Mouse (Mus musculus): ENCODE results near the gene Ppp1r3d. TPM values are rescaled to one million over a fixed set of nuclear protein-coding genes. Genes with fewer than 3 reads are reported as not detected.

The Ppp1r3d gene
- polyA plus RNA-seq, 1 experiment from 2014 or later, result 16.0 TPM

GRCm38 (mm10) chr2:178429426-178429825 is 15.2 kb upstream of the Ppp1r3d start:
- no peaks in the 10 kb centered on the region for H3K9me3 ChIP-seq
- H3K4me1 ChIP-seq, result peaks cover 6% of the 10 kb centered on the region
- H3K4me3 ChIP-seq, result no peak overlapping the region
- H3K27ac ChIP-seq (replicated peaks), result no peak overlapping the region
- ATAC-seq (ENCODE audit: extremely low read depth, insufficient number of reproducible peaks, low FRiP score, low TSS enrichment), result no peak
- peaks cover 4% of the 10 kb centered on the region for H3K36me3 ChIP-seq
- peaks cover 5% of the 10 kb centered on the region; the same call in 1 of the 2 replicates for H3K27me3 ChIP-seq (replicated peaks)
- H3K9ac ChIP-seq, result no peak overlapping the region
- no peak overlapping the region for H3K4me2 ChIP-seq
- WGBS, result 67% methylated on average over 6 of the region's 6 CpGs

GRCm38 (mm10) chr2:178428676-178429075 is 14.4 kb upstream of the Ppp1r3d start:
- no peak overlapping the region for H3K27ac ChIP-seq (replicated peaks)
- no peaks in the 10 kb centered on the region for H3K9me3 ChIP-seq
- peaks cover 5% of the 10 kb centered on the region for H3K36me3 ChIP-seq
- 64% methylated on average over 4 of the region's 4 CpGs for WGBS
- no peak overlapping the region for H3K9ac ChIP-seq
- peaks cover 6% of the 10 kb centered on the region for H3K4me1 ChIP-seq
- no peak overlapping the region for H3K4me3 ChIP-seq
- H3K27me3 ChIP-seq (replicated peaks), result peaks cover 5% of the 10 kb centered on the region; the same call in 1 of the 2 replicates
- no peak overlapping the region for H3K4me2 ChIP-seq
- no peak for ATAC-seq (ENCODE audit: extremely low read depth, insufficient number of reproducible peaks, low FRiP score, low TSS enrichment)

- H3K36me3 ChIP-seq, result peaks cover 7% of the 10 kb centered on the region
- H3K4me2 ChIP-seq, result no peak overlapping the region
- WGBS, result 60% methylated on average over 9 of the region's 9 CpGs
- H3K27ac ChIP-seq (replicated peaks), result no peak overlapping the region
- ATAC-seq (ENCODE audit: extremely low read depth, insufficient number of reproducible peaks, low FRiP score, low TSS enrichment), result no peak
- no peak overlapping the region for H3K4me3 ChIP-seq
- no peaks in the 10 kb centered on the region for H3K9me3 ChIP-seq
- H3K27me3 ChIP-seq (replicated peaks), result peaks cover 5% of the 10 kb centered on the region; the same call in 1 of the 2 replicates
- H3K9ac ChIP-seq, result no peak overlapping the region
- peaks cover 10% of the 10 kb centered on the region for H3K4me1 ChIP-seq
These were observed 13.9 kb upstream of the Ppp1r3d start for GRCm38 (mm10) chr2:178428183-178428582.

GRCm38 (mm10) chr2:178427181-178427580 is 12.9 kb upstream of the Ppp1r3d start:
- 75% methylated on average over 5 of the region's 5 CpGs for WGBS
- ATAC-seq (ENCODE audit: extremely low read depth, insufficient number of reproducible peaks, low FRiP score, low TSS enrichment), result no peak
- H3K9ac ChIP-seq, result no peak overlapping the region
- H3K4me2 ChIP-seq, result no peak overlapping the region
- H3K27me3 ChIP-seq (replicated peaks), result peaks cover 5% of the 10 kb centered on the region; the same call in 1 of the 2 replicates
- peaks cover 20% of the 10 kb centered on the region for H3K4me1 ChIP-seq
- no peaks in the 10 kb centered on the region for H3K9me3 ChIP-seq
- no peak overlapping the region for H3K4me3 ChIP-seq
- H3K36me3 ChIP-seq, result peaks cover 10% of the 10 kb centered on the region
- H3K27ac ChIP-seq (replicated peaks), result no peak overlapping the region

- Histone ChIP-seq H3K4me1 (peaks cover 23% of the 10 kb centered on the region), H3K27me3 (replicated peaks) (peaks cover 5% of the 10 kb centered on the region; the same call in 1 of the 2 replicates), H3K36me3 (peaks cover 10% of the 10 kb centered on the region), H3K9me3 (no peaks in the 10 kb centered on the region), H3K4me3 (no peak overlapping the region), H3K9ac (no peak overlapping the region), H3K27ac (replicated peaks) (no peak overlapping the region), H3K4me2 (no peak overlapping the region)
- ATAC-seq (ENCODE audit: extremely low read depth, insufficient number of reproducible peaks, low FRiP score, low TSS enrichment), result no peak
- WGBS, result 30% methylated on average over 4 of the region's 4 CpGs
These were observed 12.0 kb upstream of the Ppp1r3d start for GRCm38 (mm10) chr2:178426229-178426628.

- Histone ChIP-seq H3K36me3 (peaks cover 32% of the 10 kb centered on the region), H3K9me3 (peaks cover 2% of the 10 kb centered on the region), H3K4me1 (peaks cover 35% of the 10 kb centered on the region), H3K9ac (no peak overlapping the region), H3K4me3 (no peak overlapping the region), H3K27ac (replicated peaks) (peak overlapping the region; percentile 87; the same call in 1 of the 2 replicates), H3K27me3 (replicated peaks) (peaks cover 3% of the 10 kb centered on the region; the same call in 1 of the 2 replicates), H3K4me2 (no peak overlapping the region)
- ATAC-seq (ENCODE audit: extremely low read depth, insufficient number of reproducible peaks, low FRiP score, low TSS enrichment), result no peak
- WGBS, result 46% methylated on average over 5 of the region's 5 CpGs
These were observed 9.0 kb upstream of the Ppp1r3d start for GRCm38 (mm10) chr2:178423223-178423622.

GRCm38 (mm10) chr2:178422186-178422585 is 7.9 kb upstream of the Ppp1r3d start:
- ATAC-seq (ENCODE audit: extremely low read depth, insufficient number of reproducible peaks, low FRiP score, low TSS enrichment), result peak; percentile 39; the same call in 1 of the 2 replicates
- H3K27ac ChIP-seq (replicated peaks), result peak overlapping the region; percentile 87
- H3K9me3 ChIP-seq, result peaks cover 7% of the 10 kb centered on the region
- H3K36me3 ChIP-seq, result peaks cover 40% of the 10 kb centered on the region
- H3K9ac ChIP-seq, result peak overlapping the region; percentile 58; the same call in 1 of the 2 replicates
- peak overlapping the region; percentile 44 for H3K4me2 ChIP-seq
- no peaks in the 10 kb centered on the region for H3K27me3 ChIP-seq (replicated peaks)
- WGBS, result 16% methylated on average over 2 of the region's 3 CpGs
- H3K4me1 ChIP-seq, result peaks cover 39% of the 10 kb centered on the region
- no peak overlapping the region for H3K4me3 ChIP-seq

- H3K36me3 ChIP-seq, result peaks cover 40% of the 10 kb centered on the region
- 18% methylated on average over 6 of the region's 6 CpGs for WGBS
- H3K4me1 ChIP-seq, result peaks cover 45% of the 10 kb centered on the region
- H3K27me3 ChIP-seq (replicated peaks), result no peaks in the 10 kb centered on the region
- H3K9ac ChIP-seq, result peak overlapping the region; percentile 62; the same call in 1 of the 2 replicates
- no peak for ATAC-seq (ENCODE audit: extremely low read depth, insufficient number of reproducible peaks, low FRiP score, low TSS enrichment)
- peak overlapping the region; percentile 87 for H3K27ac ChIP-seq (replicated peaks)
- peaks cover 7% of the 10 kb centered on the region for H3K9me3 ChIP-seq
- H3K4me2 ChIP-seq, result peak overlapping the region; percentile 44
- H3K4me3 ChIP-seq, result no peak overlapping the region
These were observed 7.3 kb upstream of the Ppp1r3d start for GRCm38 (mm10) chr2:178421603-178422002.

- 51% methylated on average over 9 of the region's 9 CpGs for WGBS
- Histone ChIP-seq H3K9ac (no peak overlapping the region), H3K4me3 (no peak overlapping the region), H3K27me3 (replicated peaks) (no peaks in the 10 kb centered on the region), H3K4me2 (no peak overlapping the region), H3K9me3 (peaks cover 7% of the 10 kb centered on the region), H3K4me1 (peaks cover 55% of the 10 kb centered on the region), H3K27ac (replicated peaks) (peak overlapping the region; percentile 87; the same call in 1 of the 2 replicates), H3K36me3 (peaks cover 40% of the 10 kb centered on the region)
- ATAC-seq (ENCODE audit: extremely low read depth, insufficient number of reproducible peaks, low FRiP score, low TSS enrichment), result no peak
These were observed 6.3 kb upstream of the Ppp1r3d start for GRCm38 (mm10) chr2:178420576-178420975.

- WGBS, result 37% methylated on average over 4 of the region's 4 CpGs
- Histone ChIP-seq H3K9ac (no peak overlapping the region), H3K4me2 (0 out of 2 replicates have a peak overlapping the region, but pooled peaks have one; percentile 18), H3K9me3 (peaks cover 7% of the 10 kb centered on the region), H3K27me3 (replicated peaks) (no peaks in the 10 kb centered on the region; the same call in 1 of the 2 replicates), H3K4me3 (no peak overlapping the region), H3K36me3 (peaks cover 30% of the 10 kb centered on the region), H3K27ac (replicated peaks) (no peak overlapping the region), H3K4me1 (peaks cover 67% of the 10 kb centered on the region)
- ATAC-seq (ENCODE audit: extremely low read depth, insufficient number of reproducible peaks, low FRiP score, low TSS enrichment), result no peak
These were observed 2.7 kb upstream of the Ppp1r3d start for GRCm38 (mm10) chr2:178416970-178417369.

- Histone ChIP-seq H3K9ac (peak overlapping the region; percentile 33; the same call in 1 of the 2 replicates), H3K4me2 (peak overlapping the region; percentile 18), H3K4me3 (no peak overlapping the region), H3K9me3 (peaks cover 7% of the 10 kb centered on the region), H3K27ac (replicated peaks) (0 out of 2 replicates have a peak overlapping the region, but pooled peaks have one; percentile 0), H3K4me1 (peaks cover 67% of the 10 kb centered on the region), H3K36me3 (peaks cover 30% of the 10 kb centered on the region), H3K27me3 (replicated peaks) (peaks cover 1% of the 10 kb centered on the region; the same call in 1 of the 2 replicates)
- WGBS, result 30% methylated on average over 13 of the region's 13 CpGs
- ATAC-seq (ENCODE audit: extremely low read depth, insufficient number of reproducible peaks, low FRiP score, low TSS enrichment), result no peak
These were observed 2.2 kb upstream of the Ppp1r3d start for GRCm38 (mm10) chr2:178416427-178416826.

GRCm38 (mm10) chr2:178415150-178415448 is 827 bp upstream of the Ppp1r3d start:
- no peak for ATAC-seq (ENCODE audit: extremely low read depth, insufficient number of reproducible peaks, low FRiP score, low TSS enrichment)
- Histone ChIP-seq H3K4me2 (peak overlapping the region; percentile 97), H3K9ac (peak overlapping the region; percentile 86; the same call in 1 of the 2 replicates), H3K27me3 (replicated peaks) (peaks cover 14% of the 10 kb centered on the region; the same call in 1 of the 2 replicates), H3K4me1 (peaks cover 67% of the 10 kb centered on the region), H3K27ac (replicated peaks) (peak overlapping the region; percentile 94), H3K36me3 (peaks cover 22% of the 10 kb centered on the region), H3K9me3 (peaks cover 7% of the 10 kb centered on the region), H3K4me3 (peak overlapping the region; percentile 62)
- WGBS, result 27% methylated on average over 3 of the region's 3 CpGs
